Mouse (Mus musculus) bone marrow macrophage, adult 2 months (primary cell): ENCODE measurements around the gene Cbarp.

Experiments used
- CTCF ChIP-seq: IDR thresholded peaks from 2 replicates; pipeline ENCODE4 v1.5.1; 2012; ENCODE audit warnings: low read depth, mild to moderate bottlenecking, low read length, moderate library complexity
- POLR2A ChIP-seq: IDR thresholded peaks from 2 replicates; pipeline ENCODE4 v1.6.1; 2012; ENCODE audit warnings: mild to moderate bottlenecking, low read depth, low read length, borderline replicate concordance

DNA sequence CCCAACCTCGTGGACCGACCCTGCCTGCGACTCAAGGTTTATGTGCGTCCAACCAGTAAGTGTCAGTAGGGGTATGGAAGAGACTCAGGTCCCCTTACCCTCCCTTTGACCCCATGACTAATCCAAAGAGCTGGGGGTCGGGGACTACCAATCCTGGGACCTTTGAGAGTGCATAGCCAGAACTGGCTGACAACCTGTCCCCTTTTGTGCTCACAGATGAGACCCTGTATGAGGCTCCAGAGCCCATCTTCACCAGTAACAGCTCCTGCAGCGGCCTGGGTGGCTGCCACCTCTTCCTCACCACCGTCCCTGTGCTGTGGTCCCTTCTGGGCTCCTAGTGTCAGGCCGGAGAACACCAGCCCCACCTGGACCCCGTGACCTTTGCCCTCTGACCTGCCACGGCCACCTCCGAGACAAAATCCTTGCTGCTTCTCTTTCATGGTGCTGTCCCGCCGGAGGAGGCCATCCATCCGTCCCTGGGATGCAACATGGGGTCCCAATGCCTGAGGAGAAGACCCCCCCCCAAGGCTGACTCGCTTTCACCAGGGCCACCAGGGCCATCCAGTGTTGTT, 47.9 kb upstream of the Cbarp start:
- no peak for TF ChIP-seq CTCF
- TF ChIP-seq POLR2A, result no peak
